Mouse (Mus musculus): Measurements from ENCODE around the gene Atp6ap1. TPM values are rescaled to one million over a fixed set of nuclear protein-coding genes. Genes with fewer than 3 reads are reported as not detected.

Gene Atp6ap1
- total RNA-seq, 2 experiments from 2014 or later = 218 to 231 TPM

DNA sequence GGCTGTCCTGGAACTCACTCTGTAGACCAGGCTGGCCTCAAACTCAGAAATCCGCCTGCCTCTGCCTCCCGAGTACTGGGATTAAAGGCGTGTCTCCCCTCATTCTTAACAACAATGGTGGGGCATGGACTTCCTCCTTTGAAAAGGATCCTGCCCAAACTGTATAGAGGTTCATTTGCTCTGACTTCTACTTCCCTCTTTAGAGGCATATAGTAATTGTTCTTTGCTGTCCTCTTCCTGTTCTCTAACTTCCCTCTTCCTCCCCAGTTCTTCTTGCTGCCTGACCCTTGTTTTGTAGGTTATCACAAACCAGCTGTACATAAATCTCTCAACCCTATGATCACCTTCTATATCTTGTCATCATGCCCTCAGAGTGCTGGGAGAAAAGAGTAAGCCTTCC lies 2.8 kb downstream of the Atp6ap1 start:
- ATAC-seq (ENCODE audit: poor library complexity, severe bottlenecking) = peak; percentile 56

DNA sequence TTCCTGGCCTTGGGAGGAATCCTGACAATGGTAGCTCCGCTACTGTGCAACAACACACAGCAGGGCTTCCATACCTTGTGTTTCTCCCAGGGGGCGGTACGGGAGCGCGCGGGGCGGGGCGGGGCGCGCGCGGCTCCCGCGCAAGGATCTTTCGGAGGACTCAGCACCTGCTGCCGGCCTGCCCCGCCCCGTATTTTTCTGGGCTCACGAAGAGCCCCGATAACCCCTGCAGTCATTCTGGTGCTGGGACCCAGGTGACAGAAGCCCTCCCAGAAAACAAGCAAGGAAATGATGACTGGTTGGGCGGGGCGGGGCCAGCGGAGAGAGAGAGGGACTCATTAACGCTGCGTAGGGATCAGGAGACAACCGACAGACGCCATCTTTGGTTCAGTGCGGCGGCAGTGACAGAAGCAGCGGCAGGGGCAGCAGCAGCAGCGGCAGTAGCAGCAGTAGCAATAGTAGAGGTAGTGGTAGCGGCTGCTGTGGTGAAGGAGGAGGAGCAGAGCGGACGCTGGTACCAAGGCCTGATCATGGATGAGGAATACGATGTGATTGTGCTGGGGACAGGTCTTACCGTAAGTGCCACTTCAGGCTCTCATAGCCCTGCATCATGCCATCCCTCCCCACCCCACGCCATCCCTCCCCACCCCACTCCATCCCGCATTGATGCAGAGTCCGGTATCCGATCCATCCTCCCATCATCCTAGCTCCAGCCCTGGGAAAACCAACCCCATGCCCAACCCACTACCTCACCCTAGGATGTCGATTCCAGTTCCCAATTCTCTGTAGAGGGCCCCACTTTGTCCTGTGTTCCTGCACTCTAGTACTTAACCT lies 8.2 kb downstream of the Atp6ap1 start, which contains the start of gene Gdi1:
Gdi1 (plus strand) TSS at position 132 of the 834 bp plus-strand sequence.
- peak; percentile 98 for ATAC-seq (ENCODE audit: poor library complexity, severe bottlenecking)

DNA sequence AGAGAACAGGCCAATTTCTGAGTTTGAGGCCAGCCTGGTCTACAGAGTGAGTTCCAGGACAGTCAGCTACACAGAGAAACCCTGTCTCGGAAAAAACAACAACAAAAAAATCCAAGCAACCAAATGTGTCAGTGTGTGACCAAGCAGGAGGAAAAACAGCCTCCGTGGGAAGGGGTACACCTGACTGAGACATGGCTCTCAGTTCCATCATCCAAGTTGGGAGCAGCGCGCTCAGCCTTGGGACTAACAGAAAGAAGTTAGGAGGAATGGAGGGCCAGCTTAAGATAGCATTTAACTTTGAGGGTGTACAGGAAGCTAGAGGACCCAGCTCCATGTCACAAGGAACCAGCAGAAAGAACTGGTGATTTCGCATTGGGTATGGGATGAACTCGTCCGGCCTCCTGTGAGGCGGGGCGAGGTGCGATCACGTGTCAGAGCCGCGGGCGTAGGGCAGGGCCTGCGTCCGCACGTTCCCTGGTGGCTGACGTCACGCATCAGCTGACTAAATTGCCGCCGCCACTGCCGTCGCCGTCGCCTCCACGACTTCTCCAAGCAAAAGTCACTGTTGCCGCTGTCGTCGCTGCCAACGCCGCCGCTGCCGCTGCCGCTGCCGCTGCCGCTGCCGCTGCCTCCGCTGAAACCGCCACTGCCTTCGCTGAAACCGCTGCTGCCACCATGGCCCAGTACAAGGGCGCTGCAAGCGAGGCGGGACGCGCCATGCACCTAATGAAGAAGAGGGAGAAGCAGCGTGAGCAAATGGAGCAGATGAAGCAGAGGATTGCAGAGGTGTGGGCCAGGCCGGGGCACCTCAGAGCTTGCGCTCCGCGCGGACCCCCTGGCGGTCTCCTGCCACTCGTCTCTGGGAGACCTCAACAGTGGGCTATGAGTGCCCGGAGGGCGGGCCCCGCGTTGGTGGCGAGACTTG lies 15.9 kb downstream of the Atp6ap1 start, which contains the start of gene Fam50a:
Fam50a (plus strand) TSS at position 494 of the 925 bp plus-strand sequence.
- peak; percentile 99 for ATAC-seq (ENCODE audit: poor library complexity, severe bottlenecking)

DNA sequence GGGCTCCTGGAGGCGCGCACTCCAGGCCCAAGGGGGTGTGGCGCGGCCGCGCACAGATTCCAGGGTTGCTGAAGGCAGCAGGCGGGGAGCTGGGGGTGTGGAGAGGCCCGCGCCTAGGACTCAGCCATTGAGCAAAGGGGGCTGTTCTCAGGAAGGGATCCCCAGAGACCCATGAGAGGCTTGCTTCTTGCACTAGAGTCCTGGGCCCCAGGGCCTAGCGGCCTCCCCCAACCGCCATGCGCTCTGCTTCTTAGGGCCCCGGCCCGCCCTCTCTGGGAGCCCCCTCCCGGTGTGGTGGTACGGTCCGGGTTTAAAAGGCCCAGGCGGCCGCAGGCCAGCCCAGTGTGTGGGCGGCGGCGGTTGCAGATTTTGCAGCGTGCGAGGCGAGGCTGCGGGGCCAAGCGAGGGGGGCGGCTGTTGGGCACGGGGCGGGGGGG lies 31.8 kb downstream of the Atp6ap1 start, which contains the start of gene Plxna3:
Plxna3 (plus strand) TSS at position 342 of the 437 bp plus-strand sequence.
- peak; percentile 87 for ATAC-seq (ENCODE audit: poor library complexity, severe bottlenecking)

DNA sequence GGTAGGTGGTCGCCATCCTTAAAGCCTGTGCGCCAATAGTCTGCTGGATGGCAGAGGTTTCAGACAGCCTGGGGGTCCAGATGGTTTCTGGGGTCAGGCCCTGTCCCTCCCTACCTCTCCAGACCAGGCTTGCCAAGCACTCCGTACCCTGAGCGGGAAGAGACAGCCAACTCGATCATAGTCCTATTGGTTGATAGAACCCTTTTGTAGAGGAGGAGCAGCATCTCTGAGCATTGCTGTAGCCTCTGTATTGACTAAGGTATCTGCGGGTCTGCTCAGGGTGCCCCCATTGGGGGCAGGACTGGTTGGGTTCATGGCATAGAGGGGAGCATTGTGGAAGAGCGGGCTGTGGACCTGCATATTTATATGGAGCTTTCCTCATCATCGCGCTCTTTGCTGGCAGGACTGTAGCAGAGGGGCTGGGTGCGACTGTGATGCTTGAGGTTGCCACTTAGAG lies 32.3 kb downstream of the Atp6ap1 start:
- no peak for ATAC-seq (ENCODE audit: poor library complexity, severe bottlenecking)

DNA sequence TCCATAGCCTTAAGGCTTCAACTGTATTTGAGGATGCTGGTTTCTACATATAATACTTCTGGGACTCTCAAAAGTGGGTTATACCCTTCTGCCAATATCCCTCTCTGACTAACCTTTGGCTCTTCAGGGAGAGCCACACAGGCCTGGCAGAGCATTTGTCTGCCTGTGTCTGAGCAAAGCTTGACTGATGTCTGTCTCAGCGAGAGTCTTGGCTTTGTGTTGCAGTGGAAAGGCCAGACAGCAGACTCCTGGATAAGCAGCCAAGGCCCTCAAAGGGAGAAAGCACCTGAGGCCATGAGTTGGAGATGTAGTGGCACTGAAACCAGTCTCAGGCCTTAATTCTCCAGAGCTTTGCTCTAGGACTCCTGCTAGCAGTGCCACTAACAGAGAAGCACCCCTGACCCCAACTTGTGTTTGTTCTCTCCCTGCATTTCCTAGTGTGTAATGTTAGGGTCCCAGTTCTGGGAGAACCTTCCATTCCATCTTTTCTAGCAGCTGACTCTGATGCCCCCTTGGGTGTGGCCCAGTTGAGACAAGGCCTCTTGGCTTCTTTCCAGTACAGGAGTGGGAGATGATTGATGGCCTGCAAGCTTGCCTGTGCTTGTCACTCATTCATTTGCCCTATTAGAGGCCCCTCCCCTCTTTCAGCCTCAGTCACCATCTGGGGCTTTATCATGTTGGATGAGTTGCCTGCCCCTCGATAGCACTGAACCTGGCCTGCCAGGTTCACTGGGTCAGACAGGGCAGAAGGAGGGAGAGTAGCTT lies 33.5 kb downstream of the Atp6ap1 start:
- no peak for ATAC-seq (ENCODE audit: poor library complexity, severe bottlenecking)

DNA sequence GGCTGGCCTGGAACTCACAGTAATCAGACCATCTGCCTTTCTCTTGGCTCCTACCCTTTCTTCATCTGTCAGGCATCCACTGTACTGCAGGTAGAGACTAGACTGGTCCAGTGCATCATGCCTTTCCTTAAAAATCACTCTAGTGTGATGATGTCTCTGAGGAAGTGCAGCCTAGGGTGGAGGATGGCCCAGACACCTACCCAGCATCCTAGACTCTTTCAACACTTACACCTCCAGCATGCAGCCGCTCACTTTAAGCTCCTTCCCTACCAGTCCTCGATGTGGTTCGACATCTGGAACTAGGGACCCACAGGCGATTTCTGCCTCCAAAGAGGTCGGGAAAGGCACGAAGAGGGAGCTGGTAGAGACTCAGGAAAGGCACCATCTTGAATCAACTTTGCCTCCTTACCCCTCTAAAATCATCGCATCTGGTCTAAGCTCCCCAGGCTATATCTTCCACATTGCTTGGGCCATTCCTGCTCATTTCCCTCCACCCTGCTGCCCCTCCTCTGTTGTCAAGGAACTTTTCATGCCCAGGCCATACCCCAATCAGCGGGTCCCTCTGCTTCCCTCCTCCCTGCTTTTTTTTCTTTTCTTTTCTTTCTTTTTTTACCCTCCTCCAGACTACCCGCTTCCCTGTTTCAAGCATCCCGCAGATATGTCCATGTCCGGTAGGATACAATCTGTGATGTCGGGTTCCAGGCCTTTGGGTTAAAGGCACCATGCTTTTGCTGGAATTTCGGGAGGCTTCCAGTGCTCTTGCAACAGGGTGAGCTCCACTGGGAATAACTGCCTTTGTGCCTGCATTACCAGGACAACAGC lies 56.0 kb downstream of the Atp6ap1 start:
- ATAC-seq (ENCODE audit: poor library complexity, severe bottlenecking) = no peak

DNA sequence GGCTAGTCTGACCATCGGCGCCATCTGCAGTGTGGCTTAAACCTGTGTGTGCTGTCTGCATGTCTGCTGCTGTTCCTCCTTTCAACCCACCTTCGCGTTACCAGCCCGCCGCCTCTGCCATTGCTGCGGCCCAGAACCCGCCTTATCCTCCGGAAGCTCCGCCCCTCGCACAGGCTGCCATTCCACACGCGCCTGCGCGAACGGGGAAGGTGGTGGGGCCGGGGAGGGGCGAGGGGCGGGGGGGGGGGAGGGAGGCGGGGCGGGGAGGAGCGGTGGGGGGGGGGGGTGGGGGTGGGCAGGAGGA lies 56.5 kb downstream of the Atp6ap1 start, which contains the start of gene Lage3:
Lage3 (minus strand) TSS at position 152 of the 304 bp plus-strand sequence.
- peak; percentile 98 for ATAC-seq (ENCODE audit: poor library complexity, severe bottlenecking)

Other genes starting within 250 kb of the Atp6ap1 start
- gene Opn1mw, start 169.6 kb upstream of the Atp6ap1 start, total RNA-seq (2015) = not detected in 2 replicates
- gene Opn1mw, start 169.6 kb upstream of the Atp6ap1 start, total RNA-seq (2017) = not detected in 2 replicates
- 15.2 and 16.4 TPM in 2 replicates for gene Mecp2, start 161.7 kb upstream of the Atp6ap1 start, total RNA-seq (2015)
- gene Mecp2, start 161.7 kb upstream of the Atp6ap1 start, total RNA-seq (2017) = 16.9 and 17.7 TPM in 2 replicates
- not detected in 2 replicates for gene Tex28, start 129.3 kb upstream of the Atp6ap1 start, total RNA-seq (2015)
- not detected in 2 replicates for gene Tex28, start 129.3 kb upstream of the Atp6ap1 start, total RNA-seq (2017)
- not detected in 2 replicates for gene Tktl1, start 119.8 kb upstream of the Atp6ap1 start, total RNA-seq (2015)
- gene Tktl1, start 119.8 kb upstream of the Atp6ap1 start, total RNA-seq (2017) = not detected in 2 replicates
- gene Flna, start 47.3 kb upstream of the Atp6ap1 start, total RNA-seq (2015) = 614 and 619 TPM in 2 replicates
- gene Flna, start 47.3 kb upstream of the Atp6ap1 start, total RNA-seq (2017) = 2,027 and 2,122 TPM in 2 replicates
- 89.4 and 95.2 TPM in 2 replicates for gene Emd, start 42.4 kb upstream of the Atp6ap1 start, total RNA-seq (2015)
- 73.3 and 99.8 TPM in 2 replicates for gene Emd, start 42.4 kb upstream of the Atp6ap1 start, total RNA-seq (2017)
- 2,650 and 3,055 TPM in 2 replicates for gene Rpl10, start 26.3 kb upstream of the Atp6ap1 start, total RNA-seq (2015)
- 1,311 and 1,465 TPM in 2 replicates for gene Rpl10, start 26.3 kb upstream of the Atp6ap1 start, total RNA-seq (2017)
- gene Taz, start 15.2 kb upstream of the Atp6ap1 start, total RNA-seq (2015) = 45.2 and 49.3 TPM in 2 replicates
- gene Taz, start 15.2 kb upstream of the Atp6ap1 start, total RNA-seq (2017) = 28.1 and 33.1 TPM in 2 replicates
- 105 and 116 TPM in 2 replicates for gene Dnase1l1, start 14.8 kb upstream of the Atp6ap1 start, total RNA-seq (2015)
- 63.8 and 69.1 TPM in 2 replicates for gene Dnase1l1, start 14.8 kb upstream of the Atp6ap1 start, total RNA-seq (2017)
- 133 and 170 TPM in 2 replicates for gene Gdi1, start 7.9 kb downstream of the Atp6ap1 start, total RNA-seq (2015)
- 44.6 and 70.5 TPM in 2 replicates for gene Gdi1, start 7.9 kb downstream of the Atp6ap1 start, total RNA-seq (2017)
- gene Fam50a, start 15.9 kb downstream of the Atp6ap1 start, total RNA-seq (2015) = 43.2 and 51.5 TPM in 2 replicates
- 42.8 and 63.1 TPM in 2 replicates for gene Fam50a, start 15.9 kb downstream of the Atp6ap1 start, total RNA-seq (2017)
- 0.09 and 0.50 TPM in 2 replicates for gene Plxna3, start 32.0 kb downstream of the Atp6ap1 start, total RNA-seq (2015)
- 0.57 and 0.70 TPM in 2 replicates for gene Plxna3, start 32.0 kb downstream of the Atp6ap1 start, total RNA-seq (2017)
- gene Lage3, start 56.5 kb downstream of the Atp6ap1 start, total RNA-seq (2015) = 53.3 and 55.1 TPM in 2 replicates
- 16.0 and 20.2 TPM in 2 replicates for gene Lage3, start 56.5 kb downstream of the Atp6ap1 start, total RNA-seq (2017)
- 27.0 and 32.0 TPM in 2 replicates for gene Ubl4a, start 76.1 kb downstream of the Atp6ap1 start, total RNA-seq (2015)
- gene Ubl4a, start 76.1 kb downstream of the Atp6ap1 start, total RNA-seq (2017) = 11.5 and 13.1 TPM in 2 replicates
- gene Slc10a3, start 76.3 kb downstream of the Atp6ap1 start, total RNA-seq (2015) = 18.4 and 24.3 TPM in 2 replicates
- 12.3 and 12.9 TPM in 2 replicates for gene Slc10a3, start 76.3 kb downstream of the Atp6ap1 start, total RNA-seq (2017)
- 13.5 and 14.6 TPM in 2 replicates for gene Fam3a, start 96.2 kb downstream of the Atp6ap1 start, total RNA-seq (2015)
- gene Fam3a, start 96.2 kb downstream of the Atp6ap1 start, total RNA-seq (2017) = 15.5 and 15.8 TPM in 2 replicates
- 8.8 and 11.7 TPM in 2 replicates for gene Ikbkg, start 96.2 kb downstream of the Atp6ap1 start, total RNA-seq (2015)
- gene Ikbkg, start 96.2 kb downstream of the Atp6ap1 start, total RNA-seq (2017) = 31.9 and 50.0 TPM in 2 replicates
- gene G6pdx, start 132.1 kb downstream of the Atp6ap1 start, total RNA-seq (2015) = 384 and 417 TPM in 2 replicates
- gene G6pdx, start 132.1 kb downstream of the Atp6ap1 start, total RNA-seq (2017) = 261 and 303 TPM in 2 replicates
- gene Gm6880, start 184.3 kb downstream of the Atp6ap1 start, total RNA-seq (2015) = not detected in 2 replicates
- not detected in 2 replicates for gene Gm6880, start 184.3 kb downstream of the Atp6ap1 start, total RNA-seq (2017)

All from megakaryocyte, adult 5-6 weeks (primary cell).